Mouse (Mus musculus) gastrocnemius, adult 2 months (tissue): ENCODE results near the gene Zswim4. TPM values are rescaled to one million over a fixed set of nuclear protein-coding genes. Genes with fewer than 3 reads are reported as not detected.
"Not testable (repeated sequence)": the region's sequence is repeated elsewhere in the genome, so short reads cannot be mapped to it uniquely, and the experiment has no call there.

Experiments
- DNase-seq: peaks from one replicate; pipeline ENCODE4 v3.0.0; 2022
- H3K27ac ChIP-seq: fragments of 200-600 bp; 2 replicates; pipeline ENCODE4 v1.8.1; 2022; ENCODE audit warnings: mild to moderate bottlenecking
- H3K4me3 ChIP-seq: fragments of 200-600 bp; 2 replicates; pipeline ENCODE4 v1.8.1; 2022; ENCODE audit warnings: mild to moderate bottlenecking, moderate library complexity
- CTCF ChIP-seq: fragments of 200-600 bp; IDR thresholded peaks from 2 replicates; pipeline ENCODE4 v1.8.1; 2022; ENCODE audit warnings: antibody characterized with exemption, mild to moderate bottlenecking, moderate library complexity
- intact Hi-C: fragments of 180-260 bp; cut with DNase I; formaldehyde crosslinking; loops from one replicate; pipeline ENCODE4 v1.15.1; 2025
- long read RNA-seq, 2 experiments: library from polyadenylated mRNA; stranded (forward); transcript quantifications; one replicate each; pipeline ENCODE4 v2.0.0; 2021
- total RNA-seq, 2 experiments: library from RNA; stranded (reverse); gene quantifications; 2 replicates each; pipeline ENCODE4 v1.2.3; 2021

The Zswim4 gene
- 1 to 10 TPM; 5.2 to 8.6 TPM for total RNA-seq
- long read RNA-seq, experiment 1: 0 reads
- long read RNA-seq, experiment 2, full-length matches to known transcripts: 1 of 3 reads
- long read RNA-seq, experiment 2, partial matches to known transcripts: 2 of 3 reads
- long read RNA-seq, experiment 2, other reads (novel, unspliced or antisense): 0 of 3 reads

DNA sequence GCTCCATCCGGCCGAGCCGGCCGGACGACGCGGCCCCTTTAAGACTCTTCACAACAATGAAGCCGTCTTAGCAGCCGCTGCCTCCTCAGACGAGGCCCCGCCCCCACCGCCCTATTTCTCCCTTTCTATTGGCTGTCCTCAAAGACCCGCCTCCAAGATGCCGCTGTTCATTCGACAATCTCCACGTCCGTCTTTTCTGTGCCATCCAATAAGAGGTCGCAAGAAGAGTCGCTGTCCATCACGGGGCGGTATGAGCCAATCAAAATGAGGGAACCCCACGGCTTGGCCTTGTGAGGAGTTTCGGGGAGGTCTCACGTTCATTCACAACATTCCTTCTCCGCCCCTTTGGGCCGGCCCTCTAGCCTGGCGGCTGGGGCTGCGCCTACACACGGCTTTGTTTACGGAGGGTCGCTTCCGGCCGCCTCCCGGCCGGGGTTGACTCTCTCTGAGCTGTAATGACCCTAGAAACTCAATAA lies at the start of gene Zswim4:
Gene Zswim4 (minus strand): TSS at position 58 of the 476 bp plus-strand sequence.
- intact Hi-C loops: no loop called here

GRCm38 (mm10) chr8:84285665-84286064 lies 48.8 kb upstream of the Zswim4 start:
- TF ChIP-seq CTCF: peak; percentile 66
- peak; percentile 48 for DNase-seq
- intact Hi-C loops: loop anchor here (2.0 to 5.0 kb wide), 2 partner anchors 99 to 248 kb away; no protein-coding TSS in a partner anchor
- H3K27ac ChIP-seq, H3K4me3 ChIP-seq: not testable (repeated sequence)

More for the DNA sequence above, at the start of gene Zswim4:
- Histone ChIP-seq H3K27ac (peak within 1 kb of the TSS; percentile 96), H3K4me3 (peak within 1 kb of the TSS; percentile 83)
- no peak for TF ChIP-seq CTCF
- peak; percentile 97 for DNase-seq

GRCm38 (mm10) chr8:84284608-84285063 lies 47.8 kb upstream of the Zswim4 start:
- intact Hi-C loops: loop anchor here (2.0 to 5.0 kb wide), 2 partner anchors 98 to 247 kb away; no protein-coding TSS in a partner anchor
- peak overlapping the region; percentile 82 for H3K27ac ChIP-seq
- peak; percentile 45 for DNase-seq
- TF ChIP-seq CTCF: no peak
- H3K4me3 ChIP-seq: peak overlapping the region; percentile 65

GRCm38 (mm10) chr8:84280777-84281176 lies 43.9 kb upstream of the Zswim4 start:
- intact Hi-C loops: no loop called here
- TF ChIP-seq CTCF: no peak
- Histone ChIP-seq H3K27ac (no peak overlapping the region), H3K4me3 (no peak overlapping the region)
- DNase-seq: peak; percentile 44

DNA sequence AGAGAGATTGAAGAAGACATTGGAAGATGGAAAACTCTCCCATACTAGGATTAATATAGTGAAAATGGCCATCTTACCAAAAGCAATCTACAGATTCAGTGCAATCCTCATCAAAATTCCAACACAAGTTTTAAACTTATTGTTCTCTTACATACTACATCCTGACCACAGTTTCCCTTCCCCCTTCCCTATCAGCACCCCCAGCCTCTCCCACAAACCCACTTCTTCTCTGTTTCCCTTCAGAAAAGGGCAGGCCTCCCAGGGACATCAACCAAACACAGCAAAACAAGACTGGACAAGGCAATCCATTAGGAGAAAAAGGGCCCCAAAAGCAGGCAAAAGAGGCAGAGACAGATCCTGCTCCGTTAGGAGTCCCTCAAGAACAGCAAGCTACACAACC lies 39.6 kb upstream of the Zswim4 start:
- no peak overlapping the region for H3K27ac ChIP-seq
- intact Hi-C loops: no loop called here
- no peak overlapping the region for H3K4me3 ChIP-seq
- no peak for TF ChIP-seq CTCF
- no peak for DNase-seq

- no peak for TF ChIP-seq CTCF
- intact Hi-C loops: no loop called here
- Histone ChIP-seq H3K27ac (no peak overlapping the region), H3K4me3 (no peak overlapping the region)
- no peak for DNase-seq
These were observed 37.1 kb upstream of the Zswim4 start for GRCm38 (mm10) chr8:84273968-84274367.

DNA sequence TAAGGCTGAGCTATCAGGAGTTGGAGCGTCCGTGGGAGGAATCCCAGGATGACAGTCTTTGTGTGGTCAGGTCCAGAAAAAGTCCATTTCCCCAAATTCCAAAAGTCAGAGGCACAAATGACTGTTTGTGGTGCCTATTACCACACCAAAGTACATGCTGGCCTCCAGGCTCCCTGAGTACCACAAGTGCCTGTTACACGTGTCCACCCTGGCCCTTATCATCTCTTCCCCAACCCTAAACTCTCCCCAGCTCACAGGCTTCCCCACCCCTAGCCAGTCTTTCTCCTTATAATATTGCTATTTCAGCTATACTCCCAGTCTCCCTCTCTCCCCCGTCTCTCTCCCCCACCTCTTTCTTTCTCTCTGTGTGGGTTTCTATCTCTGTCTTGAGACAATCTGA lies 35.4 kb upstream of the Zswim4 start:
- intact Hi-C loops: no loop called here
- no peak for DNase-seq
- Histone ChIP-seq H3K4me3 (no peak overlapping the region), H3K27ac (no peak overlapping the region)
- no peak for TF ChIP-seq CTCF

GRCm38 (mm10) chr8:84269950-84270773 lies 33.3 kb upstream of the Zswim4 start, which contains the start of gene Ccdc130:
TSS of gene Ccdc130 (minus strand) at chr8:84270380.
- TF ChIP-seq CTCF: no peak
- intact Hi-C loops: no loop called here
- DNase-seq: peak; percentile 100
- Histone ChIP-seq H3K27ac (peak within 1 kb of the TSS; percentile 94), H3K4me3 (peak within 1 kb of the TSS; percentile 84)

DNA sequence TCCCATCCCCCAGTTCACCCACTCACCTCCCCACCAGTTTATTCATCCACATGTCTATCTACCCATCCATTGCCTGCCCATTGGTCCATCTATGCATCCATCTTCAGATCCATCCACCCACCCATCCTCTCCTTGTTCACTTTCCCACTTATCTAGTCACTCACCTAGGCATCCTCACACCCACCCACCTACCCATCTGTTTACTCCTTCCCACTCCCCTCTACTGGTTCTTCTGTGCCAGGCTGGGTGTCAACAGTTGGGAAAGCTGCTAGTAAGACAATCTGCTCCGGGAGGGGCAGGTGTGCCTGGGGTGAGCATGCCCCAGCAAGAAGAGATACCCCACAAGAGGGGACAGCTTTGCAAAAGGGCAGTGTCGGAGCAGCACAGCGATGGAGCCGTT lies 24.2 kb upstream of the Zswim4 start:
- intact Hi-C loops: no loop called here
- Histone ChIP-seq H3K4me3 (no peak overlapping the region), H3K27ac (no peak overlapping the region)
- TF ChIP-seq CTCF: no peak
- peak; percentile 7 for DNase-seq

- TF ChIP-seq CTCF: peak; percentile 14; the same call in 1 of the 2 replicates
- Histone ChIP-seq H3K4me3 (peak within 1 kb of the TSS; percentile 82), H3K27ac (peak within 1 kb of the TSS; percentile 97)
- peak; percentile 92 for DNase-seq
- intact Hi-C loops: no loop called here
These were observed 20.2 kb upstream of the Zswim4 start, which contains the start of gene Mri1 for GRCm38 (mm10) chr8:84256822-84257610. TSS of gene Mri1 (minus strand) at chr8:84257326.

GRCm38 (mm10) chr8:84256458-84256821 lies 19.6 kb upstream of the Zswim4 start:
- H3K27ac ChIP-seq: peak overlapping the region; percentile 97
- DNase-seq: no peak
- intact Hi-C loops: no loop called here

GRCm38 (mm10) chr8:84255858-84256257 lies 19.0 kb upstream of the Zswim4 start:
- no peak for TF ChIP-seq CTCF
- DNase-seq: no peak
- peak overlapping the region; percentile 82 for H3K4me3 ChIP-seq
- intact Hi-C loops: no loop called here
- peak overlapping the region; percentile 97 for H3K27ac ChIP-seq

More at GRCm38 (mm10) chr8:84256458-84256821, 19.6 kb upstream of the Zswim4 start:
- peak overlapping the region; percentile 82 for H3K4me3 ChIP-seq
- no peak for TF ChIP-seq CTCF
